Mouse (Mus musculus): Measurements from ENCODE around the gene Atp4b. TPM values are rescaled to one million over a fixed set of nuclear protein-coding genes. Genes with fewer than 3 reads are reported as not detected.
"Not testable (repeated sequence)": the region's sequence is repeated elsewhere in the genome, so short reads cannot be mapped to it uniquely, and the experiment has no call there.

Atp4b gene
- polyA plus RNA-seq, 1 experiment, result not detected

GRCm38 (mm10) chr8:13340650-13341049 lies 56.0 kb downstream of the Atp4b start:
- peaks cover 67% of the 10 kb centered on the region for H3K4me1 ChIP-seq (ENCODE audit: control insufficient read depth)
- peak overlapping the region; percentile 91 for H3K4me3 ChIP-seq (replicated peaks)
- no peaks in the 10 kb centered on the region for H3K9me3 ChIP-seq (ENCODE audit: control insufficient read depth, low read length)
- peaks cover 60% of the 10 kb centered on the region for H3K36me3 ChIP-seq (ENCODE audit: control insufficient read depth)
- TF ChIP-seq TAL1 (IDR thresholded peaks at IDR 0.05; ENCODE audit: low read length) (no peak), GATA1 (IDR thresholded peaks at IDR 0.05; ENCODE audit: low read length) (no peak)
- no peaks in the 10 kb centered on the region for H3K27me3 ChIP-seq (ENCODE audit: control insufficient read depth)

DNA sequence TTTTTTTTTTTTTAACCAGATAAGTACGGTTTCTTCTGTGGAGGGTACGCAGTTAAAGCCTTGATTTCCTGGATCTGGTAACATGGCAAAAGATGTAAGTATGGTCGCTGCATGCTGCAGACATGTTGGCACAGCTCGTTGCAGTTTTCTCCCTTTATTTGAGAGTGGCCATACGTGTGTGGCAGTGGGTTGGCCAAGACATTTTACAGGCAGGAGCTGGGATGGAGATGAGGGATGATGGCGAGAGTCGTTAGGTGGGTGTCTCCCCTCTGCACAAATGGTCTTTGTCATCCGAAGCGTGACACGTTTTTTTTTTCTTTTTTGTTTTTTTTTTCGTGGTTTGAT lies 57.0 kb downstream of the Atp4b start:
- TF ChIP-seq GATA1 (IDR thresholded peaks at IDR 0.05; ENCODE audit: low read length) (no peak), TAL1 (IDR thresholded peaks at IDR 0.05; ENCODE audit: low read length) (no peak)
- Histone ChIP-seq H3K36me3 (ENCODE audit: control insufficient read depth) (peaks cover 50% of the 10 kb centered on the region), H3K9me3 (ENCODE audit: control insufficient read depth, low read length) (no peaks in the 10 kb centered on the region; the same call in 1 of the 2 replicates), H3K4me1 (ENCODE audit: control insufficient read depth) (peaks cover 65% of the 10 kb centered on the region), H3K4me3 (replicated peaks) (peak overlapping the region; percentile 91), H3K27me3 (ENCODE audit: control insufficient read depth) (no peaks in the 10 kb centered on the region)

DNA sequence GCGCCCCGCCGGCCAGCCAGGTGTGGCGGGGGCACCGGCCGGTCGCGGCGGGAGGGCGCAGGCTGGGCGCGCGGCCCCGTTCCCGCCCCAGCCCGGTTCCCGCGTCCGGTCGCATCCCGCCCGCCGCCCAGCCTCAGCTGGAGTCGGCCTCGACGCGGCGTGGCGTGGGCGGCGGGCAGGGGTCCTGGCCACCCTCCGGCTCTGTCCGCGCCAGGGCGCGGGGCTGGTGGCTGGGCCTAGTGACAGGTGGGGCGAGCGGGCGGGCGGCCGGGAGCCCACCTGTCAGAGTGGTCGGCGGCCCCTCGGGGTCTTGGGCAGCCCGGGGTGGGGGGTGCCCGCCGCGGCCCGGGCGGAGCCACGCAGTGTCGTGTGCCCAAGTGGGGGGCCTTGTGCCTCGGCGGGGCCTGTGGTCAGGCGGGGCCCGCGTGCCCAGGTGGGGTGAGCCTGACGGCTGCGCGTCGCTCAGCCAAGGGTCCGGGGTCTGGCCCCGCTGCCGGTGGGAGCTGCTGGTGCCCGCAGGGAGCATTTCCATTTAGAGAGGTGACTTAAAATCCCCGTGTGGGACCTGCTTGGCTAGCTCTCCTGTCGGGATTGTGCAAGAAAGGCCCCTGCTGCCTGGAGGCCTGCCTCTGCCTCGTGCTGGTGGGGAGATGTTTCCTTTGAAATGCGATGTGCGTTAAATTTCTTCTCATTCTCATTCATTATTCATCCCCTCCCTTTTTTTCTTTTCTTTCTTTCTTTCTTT lies 57.6 kb downstream of the Atp4b start:
- Histone ChIP-seq H3K4me3 (replicated peaks) (peak overlapping the region; percentile 91), H3K36me3 (ENCODE audit: control insufficient read depth) (peaks cover 44% of the 10 kb centered on the region), H3K4me1 (ENCODE audit: control insufficient read depth) (peaks cover 60% of the 10 kb centered on the region), H3K9me3 (ENCODE audit: control insufficient read depth, low read length) (no peaks in the 10 kb centered on the region; the same call in 1 of the 2 replicates), H3K27me3 (ENCODE audit: control insufficient read depth) (no peaks in the 10 kb centered on the region)
- no peak for TF ChIP-seq GATA1 (IDR thresholded peaks at IDR 0.05; ENCODE audit: low read length)
- TF ChIP-seq TAL1 (IDR thresholded peaks at IDR 0.05; ENCODE audit: low read length), result no peak

- no peaks in the 10 kb centered on the region; the same call in 1 of the 2 replicates for H3K9me3 ChIP-seq (ENCODE audit: control insufficient read depth, low read length)
- TF ChIP-seq GATA1 (IDR thresholded peaks at IDR 0.05; ENCODE audit: low read length) (no peak), TAL1 (IDR thresholded peaks at IDR 0.05; ENCODE audit: low read length) (no peak)
Observed at GRCm38 (mm10) chr8:13338255-13338860, 58.3 kb downstream of the Atp4b start, which contains the start of gene Tfdp1. Tfdp1 (plus strand) TSS chr8:13338751.

DNA sequence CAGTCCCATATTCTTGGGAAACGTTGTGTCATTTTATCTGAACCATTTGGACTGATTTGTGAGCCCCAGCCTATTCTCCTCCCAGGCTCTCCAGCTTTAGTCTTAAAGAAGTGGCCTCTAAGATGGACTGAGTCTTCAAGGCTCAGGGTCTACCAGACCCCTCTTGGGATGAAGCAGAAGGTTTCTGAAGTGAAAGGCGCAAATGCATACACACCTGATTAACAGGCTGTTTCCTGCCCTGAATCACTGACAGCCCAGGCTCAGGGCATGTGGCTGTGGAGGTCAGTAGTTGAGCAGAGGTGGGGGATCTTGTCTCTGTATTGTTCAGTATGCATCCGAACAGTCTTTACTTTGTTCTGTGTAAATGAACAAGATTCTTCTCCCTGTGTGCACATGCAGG lies 58.9 kb downstream of the Atp4b start:
- H3K9me3 ChIP-seq (ENCODE audit: control insufficient read depth, low read length), result no peaks in the 10 kb centered on the region; the same call in 1 of the 2 replicates
- peaks cover under 1% of the 10 kb centered on the region; the same call in 1 of the 2 replicates for H3K27me3 ChIP-seq (ENCODE audit: control insufficient read depth)
- H3K4me3 ChIP-seq (replicated peaks), result peak overlapping the region; percentile 91
- peaks cover 47% of the 10 kb centered on the region for H3K4me1 ChIP-seq (ENCODE audit: control insufficient read depth)
- H3K36me3 ChIP-seq (ENCODE audit: control insufficient read depth), result peaks cover 31% of the 10 kb centered on the region
- no peak for TF ChIP-seq GATA1 (IDR thresholded peaks at IDR 0.05; ENCODE audit: low read length)
- TF ChIP-seq TAL1 (IDR thresholded peaks at IDR 0.05; ENCODE audit: low read length), result no peak

More at GRCm38 (mm10) chr8:13338255-13338860, 58.3 kb downstream of the Atp4b start, which contains the start of gene Tfdp1:
- no peaks in the 10 kb centered on the region for H3K27me3 ChIP-seq (ENCODE audit: control insufficient read depth)
- H3K36me3 ChIP-seq (ENCODE audit: control insufficient read depth), result peaks cover 37% of the 10 kb centered on the region
- H3K4me1 ChIP-seq (ENCODE audit: control insufficient read depth), result peaks cover 54% of the 10 kb centered on the region
- peak within 1 kb of the TSS; percentile 91 for H3K4me3 ChIP-seq (replicated peaks)

GRCm38 (mm10) chr8:13337245-13337644 lies 59.4 kb downstream of the Atp4b start:
- H3K27me3 ChIP-seq (ENCODE audit: control insufficient read depth); H3K9me3 ChIP-seq (ENCODE audit: control insufficient read depth, low read length); H3K4me3 ChIP-seq (replicated peaks): not testable (repeated sequence)
- Histone ChIP-seq H3K36me3 (ENCODE audit: control insufficient read depth) (peaks cover 26% of the 10 kb centered on the region), H3K4me1 (ENCODE audit: control insufficient read depth) (peaks cover 43% of the 10 kb centered on the region)

Other genes with a start within 250 kb of the Atp4b start
- 11.0 and 19.7 TPM in 2 replicates for gene Lamp1, start 237.7 kb downstream of the Atp4b start, polyA plus RNA-seq (2012)
- gene Grtp1, start 196.2 kb downstream of the Atp4b start, polyA plus RNA-seq (2012), result 1.5 and 2.9 TPM in 2 replicates
- not detected in 2 replicates for gene Adprhl1, start 142.7 kb downstream of the Atp4b start, polyA plus RNA-seq (2012)
- 0.21 and 0.34 TPM in 2 replicates for gene Dcun1d2, start 108.7 kb downstream of the Atp4b start, polyA plus RNA-seq (2012)
- 0.45 and 0.50 TPM in 2 replicates for gene Tmco3, start 108.6 kb downstream of the Atp4b start, polyA plus RNA-seq (2012)
- 1.4 and 2.2 TPM in 2 replicates for gene Tfdp1, start 58.1 kb downstream of the Atp4b start, polyA plus RNA-seq (2012)
- not detected in 2 replicates for gene Grk1, start 8.3 kb upstream of the Atp4b start, polyA plus RNA-seq (2012)
- not detected in 2 replicates for gene Tmem255b, start 38.4 kb upstream of the Atp4b start, polyA plus RNA-seq (2012)
- 0.04 and 0.07 TPM in 2 replicates for gene Gas6, start 97.7 kb upstream of the Atp4b start, polyA plus RNA-seq (2012)
- gene 1700029H14Rik, start 165.6 kb upstream of the Atp4b start, polyA plus RNA-seq (2012), result not detected in 2 replicates

All from erythroblast, embryonic 14.5 days (primary cell).